8 mouse cellular contexts compared by ENCODE assay signal in the genomic region with DNA sequence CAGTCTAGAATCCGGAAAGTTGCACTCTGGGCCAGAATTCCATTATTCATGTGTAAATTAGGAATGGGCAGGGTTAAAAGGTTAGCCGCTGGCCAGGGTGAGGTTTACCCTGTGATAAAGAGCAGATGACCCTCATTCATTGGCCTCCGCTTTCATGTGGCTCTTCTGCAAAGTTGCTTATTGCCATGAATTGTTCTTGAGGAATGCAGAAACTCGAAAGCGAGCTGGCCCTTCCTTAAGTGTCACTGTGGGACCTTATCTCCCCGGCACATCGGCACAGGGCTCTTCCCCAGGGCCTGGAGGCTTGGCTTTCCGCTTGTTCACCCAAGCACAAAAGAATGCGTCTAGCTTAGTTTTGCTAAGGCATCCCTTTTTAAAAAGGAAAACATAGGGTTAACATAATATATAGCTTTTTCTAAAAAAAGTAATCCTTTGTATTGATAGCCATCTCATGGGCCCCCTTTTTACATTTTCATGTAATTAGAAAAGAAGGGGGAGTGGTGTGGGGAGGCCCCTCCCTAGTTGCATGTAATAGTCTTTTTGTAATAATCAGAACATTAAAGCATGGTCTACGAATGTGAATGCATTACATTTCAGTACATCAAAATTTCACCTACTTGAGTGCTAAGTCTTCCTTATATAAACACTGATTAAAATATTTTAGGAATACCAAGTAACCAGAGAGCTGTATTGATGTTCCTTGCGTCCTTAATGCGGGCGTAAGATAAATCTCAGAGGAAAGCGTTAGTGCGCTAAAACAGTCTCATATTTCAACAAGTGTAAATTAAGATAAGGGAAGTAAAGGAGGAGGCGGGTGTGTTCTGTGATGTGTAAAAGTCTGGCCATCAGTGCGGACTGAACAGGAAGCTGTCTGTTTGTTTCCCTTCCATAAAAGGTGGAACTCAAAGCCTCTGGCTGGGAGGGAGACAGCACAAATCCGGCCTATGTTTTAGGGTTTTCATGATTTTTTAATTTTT. TPM values are rescaled to one million over a fixed set of nuclear protein-coding genes. Genes with fewer than 3 reads are reported as not detected.
A peak's percentile ranks its signal among the peaks of the same experiment; 100 is the strongest.
DNase-seq lines count a peak whose midpoint lies in the region; ATAC-seq and TF ChIP-seq lines count a peak whose summit lies in the region.

No protein-coding gene starts in this region.

- no peak overlapping the region for H3K4me3 ChIP-seq in lung, embryonic 14.5 days (ENCODE audit: low read depth, low read length)
- H3K4me3 ChIP-seq in lung, adult 2 months (replicated peaks; ENCODE audit: extremely low read depth, low read depth, low read length), result no peak overlapping the region
- no peak overlapping the region for H3K4me3 ChIP-seq in neural tube, embryonic 12.5 days

- peak overlapping the region; percentile 21 for H3K4me2 ChIP-seq in lung, embryonic 14.5 days
- H3K4me2 ChIP-seq in neural tube, embryonic 12.5 days (replicated peaks), result peak overlapping the region; percentile 49

- H3K36me3 ChIP-seq in lung, embryonic 14.5 days (ENCODE audit: insufficient read depth), result no peaks in the 10 kb centered on the region
- H3K36me3 ChIP-seq in neural tube, embryonic 12.5 days, result no peaks in the 10 kb centered on the region; the same call in 1 of the 2 replicates

- no peaks in the 10 kb centered on the region for H3K9me3 ChIP-seq in lung, embryonic 14.5 days (ENCODE audit: low read depth, low read length)
- no peaks in the 10 kb centered on the region for H3K9me3 ChIP-seq in neural tube, embryonic 12.5 days

- 20% methylated on average over 18 of the region's 18 CpGs for WGBS in lung, embryonic 14.5 days
- 29% methylated on average over 18 of the region's 18 CpGs for WGBS in lung, adult 2 months
- WGBS in neural tube, embryonic 12.5 days, result 10% methylated on average over 18 of the region's 18 CpGs

- TF ChIP-seq CTCF in lung, embryonic 14.5 days (IDR thresholded peaks at IDR 0.05; ENCODE audit: low read depth), result no peak
- no peak for TF ChIP-seq CTCF in lung, adult 2 months (IDR thresholded peaks at IDR 0.05; ENCODE audit: insufficient read depth, low read length)

- DNase-seq in lung, embryonic 14.5 days, result peak; percentile 53
- no peak for DNase-seq in lung, adult 2 months
- peak; percentile 94 for DNase-seq in embryo, embryonic 10 days (ENCODE audit: low spot score)
- peak; percentile 39 for DNase-seq in kidney, adult 9 months
- DNase-seq in layer of hippocampus, adult 9-11 months, result no peak
- DNase-seq in cerebellum, adult 8-10 months, result no peak
- DNase-seq in frontal cortex, adult 2 months (ENCODE audit: extremely low spot score in 1 of 2, low spot score in 1 of 2), result no peak

- no peaks in the 10 kb centered on the region for H3K27me3 ChIP-seq in lung, embryonic 14.5 days (ENCODE audit: insufficient read depth, low read length)
- H3K27me3 ChIP-seq in neural tube, embryonic 12.5 days (replicated peaks), result no peaks in the 10 kb centered on the region

- H3K4me1 ChIP-seq in lung, embryonic 14.5 days (ENCODE audit: insufficient read depth), result peaks cover 6% of the 10 kb centered on the region; the same call in 1 of the 2 replicates
- H3K4me1 ChIP-seq in lung, adult 2 months (ENCODE audit: control insufficient read depth, insufficient read depth, low read length), result no peaks in the 10 kb centered on the region
- peaks cover 20% of the 10 kb centered on the region for H3K4me1 ChIP-seq in neural tube, embryonic 12.5 days

- no peak for TF ChIP-seq POLR2A in lung, adult 2 months (IDR thresholded peaks at IDR 0.05; ENCODE audit: borderline replicate concordance, extremely low read depth, low read depth, low read length)

- H3K27ac ChIP-seq in lung, embryonic 14.5 days (ENCODE audit: low read depth), result no peak overlapping the region
- H3K27ac ChIP-seq in neural tube, embryonic 12.5 days, result no peak overlapping the region

- ATAC-seq in lung, embryonic 14.5 days (ENCODE audit: insufficient read depth), result peak; percentile 21; the same call in 1 of the 2 replicates
- ATAC-seq in neural tube, embryonic 12.5 days (ENCODE audit: low FRiP score, low read depth), result no peak

- no peak overlapping the region for H3K9ac ChIP-seq in lung, embryonic 14.5 days
- no peak overlapping the region for H3K9ac ChIP-seq in neural tube, embryonic 12.5 days

RNA-seq across cellular contexts. Expression of a gene that starts 6.2 kb away (rescaled TPM):
- polyA plus RNA-seq in lung, embryonic 14.5 days (2014; fragmentation: Nextera tagmentation; extraction: Ambion mirVana), result 1.3 TPM in 2 replicates
- polyA plus RNA-seq in lung, adult 2 months (2012; rRNA removed), result 0.04 and 0.05 TPM in 2 replicates
- polyA plus RNA-seq in neural tube, embryonic 12.5 days (2016; fragmentation: Nextera tagmentation; extraction: Ambion mirVana), result 1.2 and 1.5 TPM in 2 replicates
- polyA plus RNA-seq in frontal cortex, adult 2 months (2012; rRNA removed), result 1.2 and 1.4 TPM in 2 replicates

Comparison
In these comparisons a context has a peak if more than half of its experiments do, and no peak if none do; other contexts are left out.
1. DNase-seq: peak in lung, embryonic 14.5 days (single experiment), embryo, embryonic 10 days (single experiment) and kidney, adult 9 months (single experiment); none in lung, adult 2 months (single experiment), layer of hippocampus, adult 9-11 months (single experiment), cerebellum, adult 8-10 months (single experiment) and frontal cortex, adult 2 months (0 of 2).